Mouse (Mus musculus) MN1 (cell line): ENCODE measurements at regions not wholly inside any gene's neighbourhood (a gene's known extent, or its start where the extent isn't known, plus 50 kb on each side); places are given as distances from the start of the nearest gene placed in this dataset.

Experiments used
- DNase-seq: peaks from one replicate; pipeline ENCODE4 v3.0.0-alpha.2; 2016; ENCODE audit warnings: low spot score

DNA sequence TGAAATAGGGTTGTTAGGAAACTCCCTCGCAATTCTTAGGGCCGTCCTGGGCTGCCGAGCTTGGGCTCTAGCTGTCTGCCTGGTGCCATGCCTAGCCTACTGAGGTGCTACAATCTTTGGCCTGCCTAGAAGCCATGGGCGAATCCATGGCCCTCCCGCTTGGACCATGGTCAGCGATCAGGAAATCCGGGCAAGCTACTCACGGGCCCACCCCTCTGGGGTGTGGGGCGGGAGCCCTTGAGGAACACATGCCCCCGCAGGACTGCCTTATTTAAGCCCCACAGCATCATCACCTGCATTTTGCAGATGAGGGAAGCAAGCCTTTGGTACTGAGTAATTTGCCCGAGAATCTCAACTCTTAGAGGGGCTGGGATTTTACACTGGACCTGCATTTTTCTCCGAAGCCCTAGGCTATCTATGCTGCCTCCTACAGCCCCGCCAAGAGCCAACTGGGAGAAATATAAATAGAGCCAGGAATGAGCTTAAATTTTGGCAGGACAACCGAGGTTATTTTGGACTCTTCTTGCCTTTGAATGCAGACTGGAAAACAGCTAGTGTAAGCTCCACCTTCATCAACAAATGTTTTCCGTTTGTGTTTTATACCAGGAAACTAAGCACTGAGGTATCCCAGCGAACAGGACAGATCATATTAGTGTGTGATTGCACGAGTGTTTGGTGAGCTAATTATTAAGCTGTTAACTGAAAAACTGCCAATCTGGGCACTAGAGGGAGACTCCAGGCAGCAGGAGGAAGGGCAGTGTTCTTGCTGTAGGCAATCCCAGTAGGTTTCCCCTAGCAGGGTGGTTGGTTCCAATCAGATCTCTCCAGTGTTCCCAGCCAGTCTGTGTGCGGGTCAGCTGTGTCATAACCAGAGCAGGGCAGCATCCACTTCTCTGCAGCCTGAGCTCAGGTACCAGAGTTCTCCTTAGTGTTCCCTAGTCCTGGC lies 183.6 kb upstream of the Foxn2 start:
- DNase-seq = peak; percentile 76

GRCm38 (mm10) chr17:88258361-88258796 lies 182.1 kb upstream of the Foxn2 start:
- DNase-seq = no peak

DNA sequence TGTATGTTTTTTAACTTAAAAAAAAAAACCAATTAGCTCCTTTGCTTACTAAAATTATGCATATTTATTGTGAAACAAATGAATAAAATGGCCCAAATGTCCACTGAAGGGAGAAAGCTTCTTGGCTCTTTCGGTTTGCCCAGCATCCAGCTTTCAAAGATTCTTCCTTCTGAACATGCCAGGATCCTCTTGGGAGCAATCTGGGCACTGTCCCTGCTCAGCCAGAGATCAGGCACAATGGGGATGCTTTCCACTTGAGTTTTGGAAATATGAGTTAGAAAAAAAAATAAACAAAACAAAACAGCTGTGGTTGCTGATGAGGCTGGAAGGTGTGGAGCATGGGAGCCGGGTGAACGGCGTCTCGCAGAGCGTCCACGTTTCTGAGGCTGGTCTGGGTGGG lies 180.3 kb upstream of the Foxn2 start:
- no peak for DNase-seq

DNA sequence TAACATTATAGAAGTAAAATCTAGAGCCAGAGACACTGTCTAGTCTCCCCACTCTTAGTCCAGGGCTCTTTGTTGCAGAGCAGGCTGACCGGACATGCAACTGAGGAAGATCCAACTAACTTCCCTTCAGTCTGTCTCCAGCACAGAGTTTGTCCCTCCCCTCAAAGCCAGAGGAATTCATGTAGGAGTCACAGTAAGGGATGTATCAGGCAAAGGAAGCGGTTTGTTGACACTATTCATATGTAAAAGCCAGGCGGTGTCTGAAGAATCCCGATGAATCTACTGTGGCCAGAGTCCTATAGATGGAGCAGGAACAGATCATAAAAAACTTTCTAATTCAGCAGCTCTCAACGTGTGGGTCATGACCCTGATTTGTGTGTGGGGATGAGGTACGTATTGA lies 179.7 kb upstream of the Foxn2 start:
- DNase-seq = no peak

- no peak for DNase-seq
Observed at GRCm38 (mm10) chr17:88261556-88261955, 179.0 kb upstream of the Foxn2 start.

GRCm38 (mm10) chr17:88262326-88263187 lies 178.0 kb upstream of the Foxn2 start:
- DNase-seq = no peak

DNA sequence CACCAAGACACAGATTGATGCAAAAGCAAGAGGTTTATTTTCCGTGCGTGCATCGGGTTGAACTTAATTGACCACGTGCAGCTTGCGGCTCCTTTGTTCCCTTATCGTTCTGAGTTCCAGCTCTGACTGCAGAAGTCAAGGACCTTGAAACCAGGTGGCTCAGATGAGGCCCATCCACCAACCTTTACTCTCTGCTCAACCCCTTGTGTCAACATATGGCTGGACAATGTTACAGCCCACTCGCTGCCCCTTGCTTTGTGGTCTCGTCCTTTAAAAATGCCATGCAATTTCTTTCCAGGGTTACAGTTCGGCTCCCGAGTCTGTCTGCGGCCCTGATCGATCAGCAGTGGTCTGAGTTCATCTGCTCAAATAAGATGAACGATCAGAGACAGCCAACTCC lies 175.2 kb upstream of the Foxn2 start:
- DNase-seq = no peak

- DNase-seq = no peak
Observed at GRCm38 (mm10) chr17:88268216-88268615, 172.3 kb upstream of the Foxn2 start.

- no peak for DNase-seq
Observed at GRCm38 (mm10) chr17:88268802-88269201, 171.7 kb upstream of the Foxn2 start.

GRCm38 (mm10) chr17:88270896-88271295 lies 169.6 kb upstream of the Foxn2 start:
- DNase-seq = no peak

GRCm38 (mm10) chr17:88272161-88272560 lies 168.3 kb upstream of the Foxn2 start:
- no peak for DNase-seq

DNA sequence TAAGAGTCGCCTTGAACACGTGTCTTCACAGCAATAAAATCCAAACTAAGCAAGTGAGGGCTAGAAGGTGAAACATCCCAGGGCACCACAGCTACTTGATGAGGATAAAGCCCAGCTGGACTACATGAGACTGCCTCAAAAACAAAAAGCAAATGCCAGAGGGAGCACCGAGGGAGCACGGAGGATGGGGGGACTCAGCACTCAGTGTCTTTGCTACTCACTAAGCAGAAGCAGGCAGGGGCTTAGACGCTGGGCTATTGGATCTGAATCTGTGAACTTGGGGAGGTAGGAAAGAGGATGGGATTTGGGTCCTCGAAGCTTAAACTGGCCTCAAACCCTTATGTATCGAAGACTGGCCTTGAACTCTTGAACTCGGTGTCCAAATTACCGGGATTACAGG lies 167.0 kb upstream of the Foxn2 start:
- DNase-seq = no peak

- peak; percentile 30 for DNase-seq
Observed at GRCm38 (mm10) chr17:88274003-88274698, 166.4 kb upstream of the Foxn2 start.

DNA sequence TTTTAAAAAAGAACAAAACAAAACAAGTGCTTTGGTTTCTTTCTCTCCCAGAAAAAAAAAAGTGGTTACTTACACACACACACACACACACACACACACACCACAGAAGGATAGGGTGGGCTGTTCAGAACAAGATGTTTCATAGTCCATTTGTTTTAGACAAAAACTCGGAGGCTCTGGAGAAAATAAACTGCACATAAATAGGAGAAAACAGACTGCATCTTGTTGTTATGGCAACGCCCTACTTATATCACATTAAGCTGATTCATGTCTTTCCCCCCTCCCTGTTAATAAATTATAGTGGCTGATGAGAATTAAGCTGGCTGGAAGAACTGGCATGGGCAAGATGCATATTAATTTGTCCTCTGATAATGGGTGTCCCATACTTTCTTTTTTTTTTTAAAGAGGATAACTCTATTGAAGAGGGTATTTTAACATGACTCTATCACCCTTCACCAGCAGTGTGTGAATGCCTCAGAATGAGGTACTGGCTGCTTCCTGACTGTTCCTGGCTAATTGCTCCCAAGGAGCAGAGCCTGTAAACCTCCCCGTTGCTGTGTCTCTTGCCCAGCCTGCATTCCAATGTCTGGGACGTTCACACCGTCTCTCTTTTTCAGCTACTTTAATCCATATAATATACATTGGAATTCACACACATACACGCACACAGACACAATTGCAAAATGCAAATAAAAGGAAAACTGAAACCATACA lies 165.6 kb upstream of the Foxn2 start:
- DNase-seq = peak; percentile 51

GRCm38 (mm10) chr17:88279656-88280055 lies 160.9 kb upstream of the Foxn2 start:
- DNase-seq = no peak

DNA sequence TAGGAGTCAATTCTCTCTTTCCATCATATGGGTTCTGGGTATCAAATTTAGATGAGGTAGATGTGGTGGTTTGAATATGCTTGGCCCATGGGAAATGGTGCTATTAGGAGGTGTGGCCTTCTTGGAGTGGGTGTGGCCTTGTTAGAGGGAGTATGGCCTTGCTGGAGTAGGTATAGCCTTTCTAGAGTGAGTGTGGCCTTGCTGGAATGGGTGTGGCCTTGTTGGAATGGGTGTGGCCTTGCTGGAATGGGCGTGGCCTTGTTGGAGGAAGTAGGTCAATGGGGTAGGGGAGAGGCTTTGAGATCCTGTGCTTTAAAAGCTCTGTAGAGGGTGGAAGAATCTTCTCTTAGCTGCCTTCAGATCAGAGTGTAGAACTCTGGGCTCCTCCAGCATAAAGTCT lies 157.8 kb upstream of the Foxn2 start:
- DNase-seq = no peak

DNA sequence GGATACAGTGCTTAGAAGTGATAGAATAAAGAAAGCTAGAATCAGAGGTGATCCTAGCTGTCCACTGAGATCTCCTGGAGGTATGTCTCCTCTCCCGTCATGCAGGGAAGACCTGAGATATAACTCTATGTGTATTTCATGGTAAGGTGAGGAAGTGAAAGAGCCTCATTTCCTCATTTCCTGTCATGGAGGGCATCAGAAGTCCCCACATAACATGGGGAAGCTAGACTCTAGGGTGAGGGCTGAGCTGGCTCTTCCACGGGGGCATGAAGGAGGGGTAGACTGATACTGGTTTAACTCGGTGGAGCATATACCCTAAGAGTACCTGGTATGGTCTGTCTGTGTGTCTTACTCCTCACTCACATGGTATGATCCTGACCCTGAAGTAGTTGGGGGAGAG lies 156.0 kb upstream of the Foxn2 start:
- no peak for DNase-seq

DNA sequence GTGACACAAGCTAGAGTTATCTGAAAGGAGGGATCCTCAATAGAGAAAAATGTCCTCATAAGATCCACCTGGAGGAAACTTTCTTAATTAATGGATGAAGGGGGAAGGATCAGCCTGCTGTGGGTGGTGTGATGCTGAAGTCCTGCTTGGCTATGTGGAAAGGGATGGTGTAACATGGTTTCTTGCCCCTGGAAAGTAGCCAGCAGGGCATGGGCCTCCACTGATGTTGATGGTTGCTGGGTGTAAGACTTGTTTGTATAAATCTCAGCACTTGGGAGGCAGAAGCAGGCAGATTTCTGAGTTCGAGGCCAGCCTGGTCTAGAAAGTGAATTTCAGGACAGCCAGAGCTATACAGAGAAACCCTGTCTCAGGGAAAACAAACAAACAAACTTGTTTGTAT lies 152.7 kb upstream of the Foxn2 start:
- no peak for DNase-seq

- no peak for DNase-seq
Observed at GRCm38 (mm10) chr17:88297520-88297919, 143.0 kb upstream of the Foxn2 start.

- DNase-seq = peak; percentile 36
Observed at GRCm38 (mm10) chr17:88303991-88304390, 136.5 kb upstream of the Foxn2 start.

- no peak for DNase-seq
Observed at GRCm38 (mm10) chr17:88305165-88305564, 135.3 kb upstream of the Foxn2 start.

GRCm38 (mm10) chr17:88306325-88306724 lies 134.2 kb upstream of the Foxn2 start:
- DNase-seq = no peak
